Mouse (Mus musculus) urinary bladder, postnatal 14 days (tissue): ENCODE data around the gene Hist1h2br.
"Not testable (repeated sequence)": the region's sequence is repeated elsewhere in the genome, so short reads cannot be mapped to it uniquely, and the experiment has no call there.

ENCODE experiments used
- DNase-seq: peaks from one replicate; pipeline ENCODE4 v3.0.0; 2021; ENCODE audit warnings: low spot score

Hist1h2br gene

DNA sequence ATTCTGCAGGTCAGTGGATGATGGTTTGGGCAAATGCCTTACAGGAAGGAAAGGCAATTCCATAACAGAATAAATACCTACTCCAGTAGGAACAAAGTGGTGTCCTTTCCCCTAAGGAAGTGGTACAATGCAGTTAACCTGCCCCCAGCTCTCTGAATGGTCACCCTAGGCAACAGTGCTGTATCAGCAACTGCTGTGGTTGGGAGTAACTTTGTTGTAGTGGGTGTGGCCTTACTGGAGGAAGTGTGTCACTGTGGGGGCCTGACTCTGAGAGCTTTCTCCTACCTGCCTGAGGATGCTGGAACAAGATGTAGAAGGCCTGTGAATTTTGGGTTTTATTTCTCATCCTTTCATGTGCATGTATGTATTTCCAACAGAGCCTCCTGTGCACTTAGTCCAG, 12.8 kb downstream of the Hist1h2br start:
- not testable (repeated sequence) for DNase-seq

DNA sequence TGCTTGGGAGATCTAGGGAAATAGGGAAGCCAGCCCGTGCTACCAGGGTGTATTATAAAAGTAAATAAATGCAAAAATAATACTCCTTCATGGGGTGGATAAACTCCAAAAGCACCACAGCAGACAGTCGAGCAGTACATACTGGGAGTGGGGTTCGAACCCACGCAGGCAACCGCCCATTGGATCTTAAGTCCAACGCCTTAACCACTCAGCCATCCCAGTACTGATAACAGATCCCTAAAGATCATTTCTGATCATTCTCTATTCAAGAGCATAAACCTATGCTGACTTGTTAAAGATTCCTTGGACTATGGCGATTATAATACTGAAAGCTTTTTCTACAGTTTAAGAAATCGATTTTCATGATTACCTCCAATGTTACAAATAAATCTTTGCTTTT, 14.3 kb downstream of the Hist1h2br start:
- DNase-seq, result no peak

DNA sequence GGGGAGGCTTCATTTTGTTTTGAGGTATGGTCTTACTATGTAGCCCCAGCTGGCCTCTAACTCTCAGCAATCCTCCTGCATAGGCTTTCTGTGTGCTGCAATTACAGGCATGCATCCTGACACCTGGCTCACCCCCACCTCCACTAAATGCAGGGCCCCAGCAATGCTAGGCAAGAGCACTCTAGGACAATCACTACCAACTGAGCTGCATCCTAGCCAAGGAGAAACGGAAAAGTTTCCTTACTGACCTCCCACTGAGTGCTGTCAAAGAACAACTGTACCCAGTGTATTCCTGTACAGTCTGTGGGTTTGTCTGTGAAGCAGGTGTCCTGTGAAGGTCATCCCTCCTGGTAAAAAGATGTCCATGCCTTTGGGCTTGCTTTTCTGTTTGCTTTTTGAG, 17.2 kb downstream of the Hist1h2br start:
- not testable (repeated sequence) for DNase-seq

DNA sequence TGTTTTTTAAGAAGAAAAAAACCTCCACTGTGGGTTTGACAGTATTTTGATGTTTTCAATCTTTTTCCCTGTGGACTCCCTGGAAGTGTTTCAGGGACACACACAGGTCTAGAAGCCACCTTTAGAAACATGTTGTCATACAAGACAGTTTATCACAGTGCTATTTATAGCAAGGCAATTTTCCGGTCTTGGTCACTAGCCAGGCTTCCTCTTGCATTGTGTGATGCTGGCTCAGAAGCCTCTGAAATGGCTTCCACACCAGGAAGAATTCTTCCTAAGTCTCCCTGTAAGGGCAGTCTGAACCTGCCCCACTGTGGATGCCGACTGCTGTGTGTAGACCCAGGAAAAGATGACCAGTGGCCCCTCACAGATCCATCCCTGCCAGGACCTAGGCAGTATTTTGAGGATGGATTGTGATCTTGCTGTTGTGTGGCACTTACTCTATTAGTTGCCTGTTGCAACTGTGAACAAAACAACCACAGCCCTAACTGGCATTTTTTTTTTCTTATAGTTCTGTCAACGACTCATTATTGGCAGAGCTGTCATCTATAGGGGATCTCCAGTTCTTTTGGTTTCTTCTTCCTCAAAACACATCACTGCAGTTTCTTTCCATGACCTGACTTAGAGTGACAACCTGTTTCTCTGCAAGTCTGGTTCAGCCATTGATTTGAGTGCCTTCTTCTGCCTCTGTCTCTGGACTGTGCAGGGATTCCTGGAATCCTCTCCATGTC, 18.8 kb downstream of the Hist1h2br start:
- DNase-seq, result no peak

DNA sequence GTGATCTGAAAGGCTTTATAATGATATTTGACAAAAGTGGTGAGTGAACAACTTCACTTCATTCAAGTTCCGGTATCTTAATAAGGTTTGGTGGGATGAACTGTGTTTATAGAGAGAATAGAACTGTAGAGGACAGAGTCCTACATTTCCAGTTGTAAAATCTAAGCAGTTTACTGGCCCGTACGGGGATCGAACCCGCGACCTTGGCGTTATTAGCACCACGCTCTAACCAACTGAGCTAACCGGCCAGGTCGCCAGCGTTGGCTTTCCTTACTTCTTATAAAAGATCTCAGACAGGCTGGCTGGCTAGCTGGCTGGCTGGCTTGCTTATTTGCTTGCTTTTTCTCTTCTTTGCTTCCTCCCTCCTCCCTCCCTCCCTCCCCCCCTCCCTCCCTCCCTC, 21.6 kb downstream of the Hist1h2br start:
- peak; percentile 58 for DNase-seq

DNA sequence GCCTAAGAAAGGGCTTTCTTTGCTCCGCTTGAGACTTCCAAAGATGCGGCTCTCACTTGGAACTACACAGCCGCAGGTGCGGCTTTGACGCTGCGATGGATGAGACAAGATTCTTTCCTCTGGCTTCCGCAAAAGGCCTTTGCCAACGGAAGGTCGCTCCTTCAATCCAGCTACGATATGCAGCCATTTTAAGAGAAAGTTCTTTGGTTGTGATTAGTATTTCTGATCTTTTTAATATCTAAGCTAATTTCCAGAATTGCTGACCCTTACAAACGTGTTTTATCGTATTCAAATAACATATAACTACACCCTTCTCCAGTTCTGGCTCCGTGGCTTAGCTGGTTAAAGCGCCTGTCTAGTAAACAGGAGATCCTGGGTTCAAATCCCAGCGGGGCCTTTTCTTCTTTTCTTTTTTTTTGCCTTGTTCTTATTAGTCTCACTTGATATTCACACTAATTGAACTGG, 22.2 kb downstream of the Hist1h2br start:
- peak; percentile 22 for DNase-seq

DNA sequence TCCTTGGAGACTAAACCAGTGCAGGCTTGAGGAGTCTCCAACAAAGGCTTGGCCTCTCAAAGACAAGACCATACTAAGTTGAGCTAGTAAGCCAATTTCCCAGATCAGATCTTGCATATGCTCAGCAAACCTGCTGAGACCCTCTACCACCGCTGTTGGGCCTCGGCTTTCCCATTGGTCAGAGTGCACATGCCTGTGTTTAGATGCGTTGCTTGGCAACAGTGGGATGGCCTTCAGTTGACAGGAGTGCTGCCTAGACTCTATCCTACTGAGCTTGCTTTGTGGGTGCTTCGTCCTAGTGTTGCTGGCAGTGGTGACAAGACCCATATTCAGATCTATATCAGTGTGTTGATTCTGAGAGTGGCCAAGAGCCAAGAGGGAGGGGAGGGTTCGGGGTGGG, 28.1 kb downstream of the Hist1h2br start:
- no peak for DNase-seq

DNA sequence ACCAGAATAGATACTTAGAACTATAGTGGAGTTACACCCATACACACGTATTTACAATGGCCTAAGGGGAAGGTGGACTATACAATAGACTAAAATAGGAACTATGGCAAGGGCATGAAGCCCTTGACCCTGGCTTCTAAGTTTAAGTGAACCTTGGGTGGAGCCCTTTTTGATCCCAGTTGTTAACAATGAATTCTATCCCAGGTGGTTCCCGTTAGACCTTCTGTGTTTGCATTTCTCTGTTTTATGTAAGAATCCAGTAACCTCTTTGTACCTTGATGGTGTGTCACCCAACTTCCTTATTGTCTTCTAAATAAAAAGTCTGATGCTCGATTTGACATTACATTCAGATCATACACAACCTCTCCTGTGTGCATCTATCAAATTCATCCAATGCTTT, 32.0 kb downstream of the Hist1h2br start:
- not testable (repeated sequence) for DNase-seq

DNA sequence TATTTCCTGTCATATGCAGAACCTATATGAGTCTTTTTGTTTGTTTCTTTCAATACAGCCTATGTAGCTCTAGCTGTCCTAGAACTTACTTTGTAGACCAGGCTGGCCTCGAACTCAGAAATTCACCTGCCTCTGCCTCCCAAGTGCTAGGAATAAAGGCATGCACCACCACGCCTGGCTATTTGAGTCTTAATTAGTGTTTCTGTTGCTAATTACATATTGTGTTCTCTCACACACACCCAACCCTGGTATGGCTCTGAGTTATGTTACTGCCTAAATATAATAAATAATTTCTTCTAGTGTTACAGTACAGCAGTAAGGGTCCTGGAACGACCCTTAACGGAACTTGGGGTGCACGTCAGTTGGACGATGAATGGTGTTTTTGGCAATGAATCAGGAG, 47.2 kb downstream of the Hist1h2br start:
- DNase-seq, result no peak

DNA sequence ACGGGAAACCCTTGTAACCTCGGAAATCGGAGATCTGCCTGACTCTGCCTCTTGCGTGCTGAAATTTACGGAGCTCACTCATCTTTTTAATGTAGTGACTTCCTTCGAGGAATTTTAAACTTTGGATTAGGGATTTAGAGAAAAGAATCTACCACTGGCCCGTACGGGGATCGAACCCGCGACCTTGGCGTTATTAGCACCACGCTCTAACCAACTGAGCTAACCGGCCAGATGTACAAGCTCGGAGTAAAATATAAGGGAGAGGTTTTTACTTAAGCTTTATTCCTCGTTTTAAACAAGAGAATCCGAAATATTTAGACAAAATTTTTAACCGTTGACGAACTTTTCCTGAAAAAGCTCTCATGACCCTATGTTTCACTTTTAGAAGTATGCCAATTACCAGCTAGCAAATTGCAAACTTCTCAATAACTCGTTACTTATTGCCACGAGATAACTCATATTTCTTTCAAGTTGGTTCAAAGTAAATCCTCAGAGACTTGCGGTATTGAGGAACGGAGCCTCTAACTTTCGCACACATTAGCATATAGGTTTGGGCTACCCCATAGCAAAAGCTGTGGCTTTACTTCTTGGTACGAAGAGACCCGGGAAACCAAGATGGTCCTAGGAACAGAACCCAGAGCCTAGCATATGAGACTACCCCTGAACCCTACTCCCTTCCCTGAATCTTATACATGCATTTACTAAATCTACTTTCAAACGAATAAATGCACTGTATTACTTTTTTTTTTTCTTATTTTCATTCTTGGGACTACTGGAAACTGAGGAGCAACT, 48.5 kb downstream of the Hist1h2br start:
- peak; percentile 4 for DNase-seq

DNA sequence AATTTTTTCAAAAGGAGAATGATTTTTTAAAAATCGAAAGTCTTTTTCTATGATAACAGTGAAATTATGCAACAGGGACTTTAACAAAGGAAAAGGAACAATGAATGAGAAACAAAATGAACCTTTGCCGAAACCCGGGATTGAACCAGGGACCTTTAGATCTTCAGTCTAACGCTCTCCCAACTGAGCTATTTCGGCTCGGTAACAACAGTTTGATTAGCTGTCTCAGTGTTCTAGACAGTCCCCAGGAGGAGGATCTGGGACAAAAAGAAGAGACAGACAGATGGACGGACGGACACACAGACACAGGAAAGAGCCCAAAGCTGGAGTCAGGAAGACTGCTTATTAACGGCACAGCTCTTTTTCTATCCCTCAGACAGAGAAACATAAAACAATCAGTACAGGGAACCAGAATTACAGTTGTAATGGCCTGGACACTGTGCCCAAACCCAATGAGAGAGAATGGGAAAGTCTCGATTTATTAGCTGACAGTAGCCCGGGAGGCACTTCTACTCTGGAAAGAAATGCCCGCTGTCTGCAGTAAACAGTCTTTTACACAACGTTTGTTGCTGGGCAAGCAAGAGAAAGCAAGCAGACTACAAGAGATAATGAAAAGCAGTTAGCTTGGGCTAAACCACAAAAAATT, 49.3 kb downstream of the Hist1h2br start:
- DNase-seq, result peak; percentile 4

DNA sequence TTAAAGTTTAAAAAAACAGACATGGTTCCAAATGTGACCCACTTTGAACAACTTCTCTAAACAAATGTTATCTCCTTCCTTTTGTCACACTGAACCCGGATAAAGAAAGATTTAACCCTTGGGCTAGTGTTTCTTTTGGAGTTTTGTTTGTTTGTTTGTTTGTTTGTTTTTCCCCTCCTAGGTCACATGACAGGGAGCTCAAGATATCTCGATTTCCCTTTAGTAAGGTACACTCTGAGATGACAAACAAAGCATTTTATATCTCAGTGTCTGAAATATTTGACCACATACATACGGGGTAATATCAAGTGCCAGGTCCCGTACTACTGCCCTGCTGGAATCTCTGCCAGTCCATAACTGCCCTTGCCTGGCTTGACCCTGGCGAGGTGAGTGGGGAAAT, 49.9 kb downstream of the Hist1h2br start:
- DNase-seq, result no peak

DNA sequence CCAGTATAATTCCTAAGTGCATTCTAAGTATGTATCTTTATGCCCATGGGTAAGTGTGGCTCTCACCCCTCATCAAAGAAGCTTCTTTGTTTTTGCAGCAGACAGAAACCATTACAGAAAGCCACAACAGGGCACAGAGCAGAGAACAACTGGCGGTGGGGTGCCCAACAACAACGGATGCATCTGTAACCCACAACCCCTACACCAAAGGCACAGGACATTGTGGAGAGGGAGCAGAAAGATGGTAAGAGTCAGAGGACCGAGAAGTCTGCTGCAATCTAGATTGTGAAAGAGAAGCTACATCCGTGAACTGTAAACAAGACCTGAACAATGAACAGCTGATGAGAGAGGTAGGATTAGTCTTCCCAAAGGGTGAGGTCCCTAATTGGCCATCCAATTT, 51.0 kb downstream of the Hist1h2br start:
- DNase-seq, result no peak
